Mouse (Mus musculus): Measurements from ENCODE around the gene Cdc42bpg.

DNA sequence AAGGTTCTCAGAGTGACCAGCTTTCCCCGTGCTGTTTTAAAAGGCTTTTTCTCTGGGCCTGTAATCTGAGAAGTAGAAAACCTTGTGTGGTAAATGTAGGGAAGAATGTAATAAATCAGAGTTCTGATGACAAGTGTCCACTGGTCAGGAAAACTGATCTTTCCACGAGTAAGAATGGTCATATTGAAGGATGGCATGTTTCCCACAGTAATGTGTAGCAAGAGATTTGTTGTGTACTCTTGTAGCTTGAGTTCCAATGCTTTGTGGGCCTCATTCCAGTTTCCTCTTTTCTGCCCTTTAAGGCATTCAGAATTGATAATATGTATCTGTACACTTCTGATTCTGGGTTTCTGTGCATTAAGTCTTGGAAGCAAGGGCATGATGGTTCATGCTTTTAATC is 58.6 kb downstream of the Cdc42bpg start:
- TF ChIP-seq CTCF (IDR thresholded peaks at IDR 0.05; ENCODE audit: extremely low read depth, insufficient read depth, low read length), result no peak
- no peak for TF ChIP-seq POLR2A (IDR thresholded peaks at IDR 0.05; ENCODE audit: extremely low read depth, insufficient read depth, low read length)
